Mouse (Mus musculus): ENCODE results near the gene Slc35e3. TPM values are rescaled to one million over a fixed set of nuclear protein-coding genes. Genes with fewer than 3 reads are reported as not detected.

The Slc35e3 gene
- polyA plus RNA-seq, 1 experiment from 2014 or later = 29.0 TPM

GRCm38 (mm10) chr10:117731244-117732101 lies 14.7 kb downstream of the Slc35e3 start:
- Histone ChIP-seq H3K36me3 (ENCODE audit: control insufficient read depth, insufficient read depth) (peaks cover 3% of the 10 kb centered on the region; the same call in 1 of the 2 replicates), H3K4me2 (ENCODE audit: low read length) (no peak overlapping the region), H3K4me1 (replicated peaks; ENCODE audit: control insufficient read depth, insufficient read depth, low read length) (no peaks in the 10 kb centered on the region), H3K27me3 (replicated peaks; ENCODE audit: control insufficient read depth, insufficient read depth, low read length) (no peaks in the 10 kb centered on the region), H3K27ac (ENCODE audit: low read length) (no peak overlapping the region), H3K4me3 (replicated peaks; ENCODE audit: low read length) (no peak overlapping the region), H3K9ac (replicated peaks; ENCODE audit: low read depth, low read length) (no peak overlapping the region), H3K9me3 (ENCODE audit: control insufficient read depth, low read length) (no peaks in the 10 kb centered on the region)
- ATAC-seq = no peak
- WGBS = 61% methylated on average over 14 of the region's 15 CpGs

GRCm38 (mm10) chr10:117730637-117731203 lies 15.4 kb downstream of the Slc35e3 start:
- Histone ChIP-seq H3K4me2 (ENCODE audit: low read length) (no peak overlapping the region), H3K9ac (replicated peaks; ENCODE audit: low read depth, low read length) (no peak overlapping the region), H3K4me3 (replicated peaks; ENCODE audit: low read length) (no peak overlapping the region), H3K36me3 (ENCODE audit: control insufficient read depth, insufficient read depth) (no peaks in the 10 kb centered on the region; the same call in 1 of the 2 replicates), H3K4me1 (replicated peaks; ENCODE audit: control insufficient read depth, insufficient read depth, low read length) (no peaks in the 10 kb centered on the region), H3K27me3 (replicated peaks; ENCODE audit: control insufficient read depth, insufficient read depth, low read length) (no peaks in the 10 kb centered on the region), H3K27ac (ENCODE audit: low read length) (no peak overlapping the region), H3K9me3 (ENCODE audit: control insufficient read depth, low read length) (no peaks in the 10 kb centered on the region)
- WGBS = 96% methylated on average over 12 of the region's 12 CpGs
- no peak for ATAC-seq

GRCm38 (mm10) chr10:117730140-117730539 lies 16.0 kb downstream of the Slc35e3 start:
- H3K4me2 ChIP-seq (ENCODE audit: low read length) = no peak overlapping the region
- no peak overlapping the region for H3K9ac ChIP-seq (replicated peaks; ENCODE audit: low read depth, low read length)
- H3K9me3 ChIP-seq (ENCODE audit: control insufficient read depth, low read length) = no peaks in the 10 kb centered on the region
- H3K4me3 ChIP-seq (replicated peaks; ENCODE audit: low read length) = no peak overlapping the region
- H3K27me3 ChIP-seq (replicated peaks; ENCODE audit: control insufficient read depth, insufficient read depth, low read length) = no peaks in the 10 kb centered on the region
- no peak for ATAC-seq
- 96% methylated on average over 7 of the region's 7 CpGs for WGBS
- H3K4me1 ChIP-seq (replicated peaks; ENCODE audit: control insufficient read depth, insufficient read depth, low read length) = no peaks in the 10 kb centered on the region
- H3K36me3 ChIP-seq (ENCODE audit: control insufficient read depth, insufficient read depth) = no peaks in the 10 kb centered on the region; the same call in 1 of the 2 replicates
- H3K27ac ChIP-seq (ENCODE audit: low read length) = no peak overlapping the region

GRCm38 (mm10) chr10:117729139-117729814 lies 16.9 kb downstream of the Slc35e3 start:
- H3K9ac ChIP-seq (replicated peaks; ENCODE audit: low read depth, low read length) = no peak overlapping the region
- H3K27ac ChIP-seq (ENCODE audit: low read length) = no peak overlapping the region
- no peaks in the 10 kb centered on the region for H3K9me3 ChIP-seq (ENCODE audit: control insufficient read depth, low read length)
- H3K36me3 ChIP-seq (ENCODE audit: control insufficient read depth, insufficient read depth) = no peaks in the 10 kb centered on the region; the same call in 1 of the 2 replicates
- H3K27me3 ChIP-seq (replicated peaks; ENCODE audit: control insufficient read depth, insufficient read depth, low read length) = no peaks in the 10 kb centered on the region
- 82% methylated on average over 11 of the region's 11 CpGs for WGBS
- no peaks in the 10 kb centered on the region for H3K4me1 ChIP-seq (replicated peaks; ENCODE audit: control insufficient read depth, insufficient read depth, low read length)
- no peak for ATAC-seq
- no peak overlapping the region for H3K4me3 ChIP-seq (replicated peaks; ENCODE audit: low read length)
- H3K4me2 ChIP-seq (ENCODE audit: low read length) = no peak overlapping the region

- Histone ChIP-seq H3K9ac (replicated peaks; ENCODE audit: low read depth, low read length) (no peak overlapping the region), H3K27ac (ENCODE audit: low read length) (no peak overlapping the region), H3K4me2 (ENCODE audit: low read length) (no peak overlapping the region), H3K4me3 (replicated peaks; ENCODE audit: low read length) (no peak overlapping the region), H3K9me3 (ENCODE audit: control insufficient read depth, low read length) (no peaks in the 10 kb centered on the region), H3K36me3 (ENCODE audit: control insufficient read depth, insufficient read depth) (no peaks in the 10 kb centered on the region; the same call in 1 of the 2 replicates), H3K4me1 (replicated peaks; ENCODE audit: control insufficient read depth, insufficient read depth, low read length) (no peaks in the 10 kb centered on the region), H3K27me3 (replicated peaks; ENCODE audit: control insufficient read depth, insufficient read depth, low read length) (no peaks in the 10 kb centered on the region)
- no peak for ATAC-seq
- 91% methylated on average over 5 of the region's 5 CpGs for WGBS
Measured at GRCm38 (mm10) chr10:117728574-117728973, 17.6 kb downstream of the Slc35e3 start.

- Histone ChIP-seq H3K27me3 (replicated peaks; ENCODE audit: control insufficient read depth, insufficient read depth, low read length) (no peaks in the 10 kb centered on the region), H3K9me3 (ENCODE audit: control insufficient read depth, low read length) (no peaks in the 10 kb centered on the region), H3K4me3 (replicated peaks; ENCODE audit: low read length) (no peak overlapping the region), H3K36me3 (ENCODE audit: control insufficient read depth, insufficient read depth) (no peaks in the 10 kb centered on the region; the same call in 1 of the 2 replicates), H3K9ac (replicated peaks; ENCODE audit: low read depth, low read length) (no peak overlapping the region), H3K4me1 (replicated peaks; ENCODE audit: control insufficient read depth, insufficient read depth, low read length) (no peaks in the 10 kb centered on the region), H3K4me2 (ENCODE audit: low read length) (no peak overlapping the region), H3K27ac (ENCODE audit: low read length) (no peak overlapping the region)
- 73% methylated on average over 9 of the region's 9 CpGs for WGBS
- ATAC-seq = no peak
Measured at GRCm38 (mm10) chr10:117727518-117728110, 18.6 kb downstream of the Slc35e3 start.

GRCm38 (mm10) chr10:117726888-117727385 lies 19.2 kb downstream of the Slc35e3 start:
- Histone ChIP-seq H3K4me3 (replicated peaks; ENCODE audit: low read length) (no peak overlapping the region), H3K4me1 (replicated peaks; ENCODE audit: control insufficient read depth, insufficient read depth, low read length) (no peaks in the 10 kb centered on the region), H3K9me3 (ENCODE audit: control insufficient read depth, low read length) (no peaks in the 10 kb centered on the region), H3K27ac (ENCODE audit: low read length) (no peak overlapping the region), H3K27me3 (replicated peaks; ENCODE audit: control insufficient read depth, insufficient read depth, low read length) (no peaks in the 10 kb centered on the region), H3K36me3 (ENCODE audit: control insufficient read depth, insufficient read depth) (no peaks in the 10 kb centered on the region), H3K4me2 (ENCODE audit: low read length) (no peak overlapping the region), H3K9ac (replicated peaks; ENCODE audit: low read depth, low read length) (no peak overlapping the region)
- ATAC-seq = no peak
- WGBS = 96% methylated on average over 4 of the region's 4 CpGs

- no peak overlapping the region for H3K9ac ChIP-seq (replicated peaks; ENCODE audit: low read depth, low read length)
- H3K9me3 ChIP-seq (ENCODE audit: control insufficient read depth, low read length) = no peaks in the 10 kb centered on the region
- H3K27ac ChIP-seq (ENCODE audit: low read length) = no peak overlapping the region
- no peak for ATAC-seq
- no peaks in the 10 kb centered on the region for H3K27me3 ChIP-seq (replicated peaks; ENCODE audit: control insufficient read depth, insufficient read depth, low read length)
- H3K4me3 ChIP-seq (replicated peaks; ENCODE audit: low read length) = no peak overlapping the region
- H3K4me1 ChIP-seq (replicated peaks; ENCODE audit: control insufficient read depth, insufficient read depth, low read length) = no peaks in the 10 kb centered on the region
- 95% methylated on average over 4 of the region's 4 CpGs for WGBS
- no peak overlapping the region for H3K4me2 ChIP-seq (ENCODE audit: low read length)
- no peaks in the 10 kb centered on the region for H3K36me3 ChIP-seq (ENCODE audit: control insufficient read depth, insufficient read depth)
Measured at GRCm38 (mm10) chr10:117726350-117726749, 19.8 kb downstream of the Slc35e3 start.

- H3K36me3 ChIP-seq (ENCODE audit: control insufficient read depth, insufficient read depth) = no peaks in the 10 kb centered on the region
- no peak for ATAC-seq
- H3K27ac ChIP-seq (ENCODE audit: low read length) = no peak overlapping the region
Measured at GRCm38 (mm10) chr10:117725671-117726070, 20.5 kb downstream of the Slc35e3 start.

More at GRCm38 (mm10) chr10:117725671-117726070, 20.5 kb downstream of the Slc35e3 start:
- no peaks in the 10 kb centered on the region for H3K4me1 ChIP-seq (replicated peaks; ENCODE audit: control insufficient read depth, insufficient read depth, low read length)
- no peaks in the 10 kb centered on the region for H3K9me3 ChIP-seq (ENCODE audit: control insufficient read depth, low read length)
- H3K4me3 ChIP-seq (replicated peaks; ENCODE audit: low read length) = no peak overlapping the region
- H3K9ac ChIP-seq (replicated peaks; ENCODE audit: low read depth, low read length) = no peak overlapping the region
- H3K27me3 ChIP-seq (replicated peaks; ENCODE audit: control insufficient read depth, insufficient read depth, low read length) = no peaks in the 10 kb centered on the region
- 78% methylated on average over 7 of the region's 7 CpGs for WGBS
- no peak overlapping the region for H3K4me2 ChIP-seq (ENCODE audit: low read length)
